Mouse (Mus musculus) urinary bladder, postnatal 36 days (tissue): Measurements from ENCODE around the gene Pgpep1l.

Experiments
- DNase-seq, 2 experiments: peaks; one replicate each; pipeline ENCODE4 v3.0.0; 2022; ENCODE audit warnings: low spot score in 2 of 2, mixed read lengths in 1 of 2

Pgpep1l gene

DNA sequence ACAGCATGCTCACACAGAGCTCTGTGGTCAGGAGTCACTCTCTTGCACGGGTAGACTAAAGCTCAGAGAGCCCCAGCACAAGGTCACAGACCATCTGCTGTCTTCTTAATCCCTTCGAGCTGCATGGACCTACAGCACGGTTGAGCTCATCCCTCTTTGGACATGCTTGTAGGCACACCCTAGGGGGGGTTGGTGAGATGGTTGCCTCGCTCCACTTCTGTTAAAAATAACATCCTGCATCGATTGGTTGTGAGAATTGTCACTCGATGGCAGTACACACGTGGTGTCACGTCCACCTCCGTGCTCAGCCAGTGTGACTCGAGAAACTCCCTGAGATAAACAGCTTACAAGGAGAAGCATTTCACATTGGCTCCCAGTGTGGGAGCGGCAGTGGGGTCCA is 45.2 kb downstream of the Pgpep1l start:
- DNase-seq = no peak

DNA sequence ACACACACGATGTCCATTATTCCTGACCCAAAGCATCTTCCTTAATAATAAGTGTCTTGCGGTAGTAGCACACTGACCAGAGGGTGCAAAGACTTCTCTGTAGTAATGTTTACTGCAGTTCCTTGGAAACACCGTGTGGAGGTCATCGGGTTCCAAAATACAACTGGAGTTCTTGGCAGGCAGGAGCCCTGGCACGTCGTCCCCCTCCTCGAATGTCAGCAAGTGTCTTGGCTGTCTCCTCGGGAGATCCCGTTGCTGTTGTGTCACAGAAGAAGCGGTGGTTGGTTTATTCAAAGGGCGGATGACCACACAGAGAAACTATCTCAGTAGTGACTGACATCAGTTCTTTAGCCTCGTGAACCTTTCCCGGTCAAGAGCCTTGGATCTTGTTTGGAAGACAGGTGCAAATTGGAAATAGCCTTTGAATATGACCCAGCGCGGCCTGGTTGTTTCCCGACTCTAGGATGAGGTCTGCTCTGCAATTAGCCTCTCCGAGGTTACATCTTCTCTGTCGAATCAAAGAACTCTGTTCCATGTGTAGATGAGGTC is 48.4 kb downstream of the Pgpep1l start:
- DNase-seq = peak in 1 of 2 experiments; percentile 21

DNA sequence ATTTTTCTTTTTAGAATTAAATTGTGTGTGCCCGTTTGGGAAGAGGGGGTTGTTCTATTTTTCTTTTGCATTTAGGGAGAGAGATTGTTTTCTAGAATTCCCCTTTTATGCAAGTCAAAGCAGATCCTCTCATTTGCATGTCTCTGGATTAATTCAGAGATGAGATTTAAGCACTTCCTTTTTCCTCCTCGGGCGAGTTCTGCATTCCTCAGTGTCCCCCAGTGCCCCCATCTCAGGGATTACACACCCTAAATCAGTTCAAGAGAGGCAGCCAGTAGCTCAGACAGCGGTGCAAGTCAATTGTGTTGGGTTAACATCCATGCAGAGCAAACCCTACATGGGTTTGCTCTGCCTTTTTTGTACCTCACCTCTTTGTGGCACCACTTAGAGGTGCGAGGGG is 50.2 kb downstream of the Pgpep1l start:
- DNase-seq = no peak

DNA sequence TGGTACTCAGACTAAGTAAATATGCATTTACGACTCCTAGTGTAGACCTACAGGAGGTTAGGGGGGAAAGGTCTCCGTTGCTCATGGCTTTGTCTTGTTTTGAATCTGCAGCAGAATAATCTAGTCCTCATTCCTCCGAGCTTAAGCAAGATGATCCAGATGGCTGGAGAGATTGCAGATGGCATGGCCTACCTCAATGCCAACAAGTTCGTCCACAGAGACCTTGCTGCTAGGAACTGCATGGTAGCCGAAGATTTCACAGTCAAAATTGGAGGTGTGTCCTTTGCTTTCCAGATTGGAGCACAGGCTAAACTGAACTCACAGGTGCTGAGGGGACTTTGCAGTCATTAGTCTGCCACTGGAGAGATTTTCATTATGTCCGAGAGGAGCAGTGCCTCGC is 52.1 kb downstream of the Pgpep1l start:
- no peak for DNase-seq

DNA sequence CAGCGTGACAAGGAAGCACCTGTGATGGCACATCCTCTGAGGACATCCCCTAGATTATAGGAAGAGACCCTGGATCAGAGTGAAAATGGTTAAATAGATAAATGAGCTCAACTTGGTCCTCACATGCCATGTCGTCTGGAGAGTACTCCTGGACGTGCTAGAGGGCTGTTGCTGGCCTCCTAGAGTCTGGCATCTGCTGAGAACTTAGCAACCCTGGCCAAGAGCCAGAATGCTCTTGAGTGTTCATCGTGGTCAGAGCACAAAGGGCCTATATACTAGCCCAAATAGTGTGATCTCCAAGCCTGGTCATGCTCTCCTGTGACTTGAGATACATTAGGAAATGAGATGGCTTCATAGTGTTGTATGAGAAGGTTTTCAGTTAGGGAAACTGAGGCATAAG is 53.6 kb downstream of the Pgpep1l start:
- DNase-seq = no peak

DNA sequence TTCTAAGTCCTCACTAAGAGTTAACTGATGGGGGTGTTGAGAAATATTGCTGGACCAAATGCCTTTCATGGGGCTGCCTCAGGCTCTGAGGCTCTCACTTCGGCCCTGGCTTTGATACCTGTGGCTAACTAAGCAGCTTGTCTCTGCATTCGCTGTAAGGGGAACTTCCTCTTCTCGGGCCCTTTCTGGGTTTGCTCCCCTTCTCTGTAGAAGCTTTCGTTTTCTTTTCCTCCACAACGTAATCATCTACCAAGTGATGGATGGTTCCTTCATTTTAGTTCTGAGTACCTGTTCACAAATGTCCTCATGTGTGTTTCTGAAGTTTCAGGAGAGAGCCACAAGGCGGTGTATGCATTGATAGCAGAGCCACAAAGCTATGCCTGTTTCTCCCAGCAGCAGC is 55.0 kb downstream of the Pgpep1l start:
- no peak for DNase-seq

DNA sequence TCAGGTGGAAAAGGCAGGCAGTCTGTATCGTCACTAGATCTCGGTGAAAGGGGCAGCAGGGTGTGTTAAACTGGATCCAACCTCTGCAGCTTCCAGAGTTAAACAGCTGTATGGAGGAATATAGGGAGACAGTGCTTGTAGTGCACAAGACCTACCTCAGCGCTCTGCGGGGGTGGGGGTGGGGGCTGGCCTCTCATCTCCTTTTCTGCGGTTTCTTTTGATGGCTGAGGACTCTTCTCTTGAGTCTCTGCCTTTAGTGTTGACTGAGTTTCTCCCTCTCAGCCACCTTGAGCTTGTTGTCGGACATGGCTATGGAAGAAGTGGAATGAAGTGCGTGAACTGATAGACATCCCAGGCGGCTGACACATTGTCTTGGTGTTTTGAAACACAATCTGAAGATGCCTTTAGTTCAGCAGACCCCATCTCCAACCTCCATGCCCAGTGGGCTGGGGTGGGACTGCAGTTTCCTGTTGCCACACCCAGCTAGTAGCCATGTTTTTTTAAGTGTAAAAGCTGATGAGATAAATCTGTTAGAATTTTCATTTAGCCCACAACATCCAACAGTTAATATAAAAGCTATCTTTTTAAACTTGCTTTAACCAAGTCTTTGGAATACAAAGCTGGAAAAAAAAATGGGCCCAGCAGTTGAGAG is 58.1 kb downstream of the Pgpep1l start:
- no peak for DNase-seq

DNA sequence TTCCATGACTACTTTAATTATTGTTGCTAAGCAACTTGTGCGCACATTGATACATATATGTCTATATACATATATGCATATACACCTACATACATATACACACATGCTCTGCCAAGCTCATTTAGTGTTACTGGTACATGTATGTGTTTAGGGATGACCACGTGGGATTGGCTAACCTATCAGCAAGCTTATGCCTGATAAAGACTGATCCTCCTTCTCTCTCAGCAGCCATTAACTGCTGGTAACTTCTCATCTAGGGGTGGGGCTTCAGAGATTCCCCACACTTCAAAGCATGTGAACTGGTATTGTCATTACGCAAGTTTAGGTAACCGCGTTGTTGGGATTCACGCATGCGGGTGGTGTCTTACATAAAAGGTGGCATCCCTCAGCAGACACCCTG is 64.4 kb downstream of the Pgpep1l start:
- no peak for DNase-seq

DNA sequence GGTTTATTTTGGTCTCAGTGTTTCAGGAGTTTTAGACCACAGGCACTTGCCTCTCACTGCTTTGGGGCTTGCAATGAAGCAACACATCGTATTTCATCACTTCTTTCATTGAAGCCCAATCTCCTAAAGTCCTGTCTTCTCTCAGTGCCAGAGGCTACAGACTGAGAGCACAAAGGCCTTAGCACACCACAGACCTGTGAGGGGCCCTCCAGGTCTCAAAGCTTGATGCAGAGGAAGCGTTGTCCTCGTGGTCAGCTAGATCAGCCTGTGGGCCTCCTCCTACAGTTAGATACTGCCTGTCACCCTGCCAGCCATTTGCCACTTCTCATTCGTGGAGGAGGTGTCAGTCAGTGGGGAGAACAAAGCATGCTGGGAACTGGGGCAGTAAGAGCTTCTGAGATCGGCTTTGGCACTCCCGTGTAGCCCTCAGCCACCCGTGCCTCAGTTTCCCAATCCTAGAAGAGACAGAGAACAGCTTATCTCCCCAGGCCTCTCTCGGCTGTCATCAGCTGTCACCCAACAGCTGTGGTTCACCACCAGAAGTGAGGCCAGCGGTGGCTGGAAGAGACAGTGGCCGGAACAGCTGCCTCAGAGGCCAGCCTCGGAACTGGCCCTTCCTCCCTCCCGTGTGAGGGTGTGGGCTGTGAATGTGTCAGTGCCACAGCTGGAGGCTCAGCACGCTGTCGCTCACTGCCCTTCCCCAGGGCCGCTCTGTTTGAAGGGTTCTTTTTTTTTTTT is 69.9 kb downstream of the Pgpep1l start:
- no peak for DNase-seq

DNA sequence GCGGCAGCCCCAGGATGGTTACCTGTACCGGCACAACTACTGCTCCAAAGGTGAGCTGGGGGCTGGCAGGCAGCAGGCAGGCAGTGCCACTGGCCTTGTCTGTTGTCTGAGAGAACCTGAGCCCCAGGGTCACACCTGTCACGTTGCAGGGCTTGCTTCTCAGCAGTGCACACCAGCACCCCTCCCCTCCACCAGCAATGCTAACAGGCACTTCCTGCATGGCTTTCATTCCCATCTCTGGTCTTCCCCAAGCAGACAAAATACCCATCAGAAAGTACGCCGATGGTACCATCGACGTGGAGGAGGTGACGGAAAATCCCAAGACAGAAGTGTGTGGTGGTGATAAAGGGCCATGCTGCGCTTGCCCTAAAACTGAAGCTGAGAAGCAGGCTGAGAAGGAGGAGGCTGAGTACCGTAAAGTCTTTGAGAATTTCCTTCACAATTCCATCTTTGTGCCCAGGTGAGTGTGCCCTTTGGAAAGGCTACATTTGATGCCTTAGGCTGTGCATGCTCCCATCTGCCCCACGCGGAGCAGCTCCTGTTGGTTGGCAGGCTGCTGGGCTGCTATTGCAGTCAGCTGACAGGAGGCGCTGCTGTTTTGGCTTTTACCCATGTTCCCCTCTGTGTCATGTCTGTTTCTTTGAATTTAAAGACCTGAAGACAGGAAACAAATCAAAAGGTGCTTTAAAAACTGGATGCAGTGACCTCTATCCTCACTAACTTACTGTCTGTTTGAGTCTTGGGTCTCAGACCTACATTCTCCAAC is 74.2 kb downstream of the Pgpep1l start:
- DNase-seq = no peak

DNA sequence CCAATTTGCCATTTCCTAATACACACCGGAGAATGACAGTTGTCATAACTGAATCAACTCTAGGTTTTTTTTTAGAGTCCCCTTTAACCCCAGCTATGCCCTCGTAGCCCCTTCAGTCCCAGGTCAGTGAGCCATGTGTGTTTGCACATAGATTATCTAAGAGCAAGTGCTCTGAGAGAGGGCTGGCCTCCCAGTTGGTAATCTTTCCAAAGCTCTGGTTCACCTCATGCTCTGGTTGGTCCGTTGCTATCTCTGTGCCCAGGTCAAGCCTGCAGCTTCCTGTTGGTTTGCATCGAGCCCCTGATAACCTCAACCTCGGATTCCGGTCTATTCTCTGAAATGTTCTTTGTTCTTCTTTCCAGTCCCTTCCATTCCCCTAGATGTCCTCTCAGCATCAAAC is 74.8 kb downstream of the Pgpep1l start:
- DNase-seq = no peak
